Mouse (Mus musculus) gonadal fat pad, adult 2 months (tissue): ENCODE results near the gene Fam89b. TPM values are rescaled to one million over a fixed set of nuclear protein-coding genes. Genes with fewer than 3 reads are reported as not detected.
"Not testable (repeated sequence)": the region's sequence is repeated elsewhere in the genome, so short reads cannot be mapped to it uniquely, and the experiment has no call there.

ENCODE experiments used
- DNase-seq: peaks from one replicate; pipeline ENCODE4 v3.0.0-alpha.2; 2012; ENCODE audit warnings: low read depth
- polyA plus RNA-seq: library from polyadenylated mRNA; depleted of rRNA; stranded (reverse); fragments of >200 nt; gene quantifications from 2 replicates; pipeline ENCODE4 v1.2.3, GENCODE M21; 2012

Fam89b gene
- polyA plus RNA-seq, 1 experiment, result 194 TPM

- no peak for DNase-seq
Observed at GRCm38 (mm10) chr19:5711218-5711617, 18.2 kb downstream of the Fam89b start.

DNA sequence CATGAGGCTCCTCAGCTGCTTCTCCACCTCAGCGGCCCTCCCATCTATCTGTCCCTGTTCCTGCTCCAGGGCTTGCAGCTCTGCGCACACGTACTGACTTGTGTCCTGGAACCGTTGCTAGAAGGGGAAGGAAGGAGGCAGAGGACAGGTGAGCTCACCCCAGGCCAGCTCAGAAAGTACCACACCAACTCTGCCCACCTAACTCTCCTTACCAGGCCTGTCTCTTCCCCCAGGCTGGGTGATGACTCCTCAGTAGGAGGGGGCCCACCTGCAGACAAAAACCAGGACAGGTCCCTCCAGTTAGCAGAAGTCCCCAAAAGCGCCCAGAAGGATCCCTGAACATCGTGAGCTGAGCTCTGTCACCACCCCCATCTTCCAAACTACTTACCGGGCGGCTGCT lies 18.9 kb downstream of the Fam89b start:
- no peak for DNase-seq

DNA sequence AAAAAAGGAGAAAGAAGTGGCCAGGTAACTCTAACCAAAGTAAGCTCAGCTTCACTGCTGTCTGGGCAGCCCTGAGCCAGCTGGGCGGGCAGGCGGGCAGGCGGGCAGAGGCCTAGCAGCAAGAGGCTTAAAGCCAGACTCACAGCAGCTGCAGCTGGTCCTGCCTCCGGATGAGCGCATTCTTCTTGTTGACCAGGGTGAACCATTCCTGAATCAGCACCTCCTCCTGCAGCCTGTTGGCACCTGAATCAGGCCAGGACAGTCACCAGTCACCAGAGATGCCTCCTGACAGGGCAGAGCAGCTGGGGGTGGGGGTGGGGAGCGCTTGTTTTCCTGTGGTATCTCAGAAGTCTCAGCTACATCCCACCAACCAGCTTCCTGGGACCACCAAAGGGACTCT lies 19.4 kb downstream of the Fam89b start:
- no peak for DNase-seq

GRCm38 (mm10) chr19:5704801-5705571 lies 24.5 kb downstream of the Fam89b start:
- DNase-seq, result no peak

DNA sequence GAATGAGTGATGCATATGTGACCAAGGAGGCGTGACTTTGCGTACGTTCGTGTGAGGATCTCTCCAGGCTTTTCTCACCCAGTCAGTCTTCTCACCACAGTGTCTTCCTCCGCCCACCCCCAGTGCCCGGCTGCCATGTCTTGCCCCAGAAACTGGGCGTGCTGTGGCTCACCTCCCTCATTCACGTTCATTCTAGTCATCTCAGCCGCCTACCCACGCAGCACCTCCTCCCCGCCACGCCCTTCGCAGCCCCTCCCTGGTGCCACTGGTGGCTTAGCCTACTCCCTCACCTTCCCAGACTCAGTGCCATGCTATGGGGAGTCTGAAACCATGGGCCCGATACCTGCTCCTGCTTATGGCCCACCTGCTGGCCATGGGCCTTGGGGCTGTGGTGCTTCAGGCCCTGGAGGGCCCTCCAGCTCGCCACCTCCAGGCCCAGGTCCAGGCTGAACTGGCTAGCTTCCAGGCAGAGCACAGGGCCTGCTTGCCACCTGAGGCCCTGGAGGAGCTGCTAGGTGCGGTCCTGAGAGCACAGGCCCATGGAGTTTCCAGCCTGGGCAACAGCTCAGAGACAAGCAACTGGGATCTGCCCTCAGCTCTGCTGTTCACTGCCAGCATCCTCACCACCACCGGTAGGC lies 25.2 kb downstream of the Fam89b start, which contains the start of gene Kcnk7:
TSS of gene Kcnk7 (plus strand) at position 205 of the 638 bp plus-strand sequence.
- DNase-seq, result no peak

DNA sequence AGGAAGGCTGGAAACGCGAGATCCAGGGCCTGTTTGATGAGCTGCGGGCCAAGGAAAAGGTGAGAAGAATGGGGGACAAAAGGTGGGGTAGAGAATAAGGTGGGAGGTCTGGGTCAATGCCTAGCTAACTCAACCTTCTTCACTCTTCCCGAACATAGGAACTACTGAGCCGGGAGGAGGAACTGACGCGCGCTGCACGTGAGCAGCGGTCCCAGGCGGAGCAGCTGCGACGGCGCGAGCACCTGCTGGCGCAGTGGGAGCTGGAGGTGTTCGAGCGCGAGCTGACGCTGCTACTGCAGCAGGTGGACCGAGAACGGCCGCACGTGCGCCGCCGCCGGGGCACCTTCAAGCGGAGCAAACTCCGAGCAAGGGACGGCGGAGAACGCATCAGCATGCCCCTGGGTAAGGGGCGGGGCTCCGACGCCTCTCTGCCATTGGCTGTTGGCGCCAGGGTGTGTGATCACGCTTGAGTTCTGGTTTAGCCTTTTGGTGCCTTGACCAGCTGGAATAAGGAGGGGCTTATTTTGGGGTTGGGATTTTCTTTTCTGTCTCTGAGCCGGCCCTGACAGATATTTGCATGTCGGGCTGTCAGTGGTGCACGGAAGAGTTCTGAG lies 33.5 kb downstream of the Fam89b start:
- no peak for DNase-seq

DNA sequence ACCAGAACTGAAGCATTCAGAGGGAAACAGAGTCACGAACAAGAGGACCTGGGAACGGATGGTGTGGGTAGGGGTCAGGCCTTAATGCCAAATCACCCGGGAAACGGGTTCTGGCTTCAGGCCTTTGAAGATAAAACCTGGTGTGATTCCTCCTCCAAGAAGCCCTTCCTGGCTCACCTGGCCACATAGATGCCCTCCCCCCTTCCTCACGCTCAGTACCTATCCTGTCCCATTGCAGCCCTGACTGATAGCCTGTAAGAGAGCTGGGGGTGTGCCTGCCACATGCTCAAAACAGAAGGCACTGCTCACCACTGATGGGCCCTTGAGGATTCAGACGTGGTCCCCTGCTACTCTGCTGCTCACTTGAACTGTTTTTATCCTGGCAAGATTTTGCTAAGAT lies 35.7 kb downstream of the Fam89b start:
- DNase-seq, result no peak

GRCm38 (mm10) chr19:5692913-5693396 lies 36.5 kb downstream of the Fam89b start:
- DNase-seq, result no peak

GRCm38 (mm10) chr19:5692086-5692912 lies 37.2 kb downstream of the Fam89b start:
- DNase-seq, result no peak

DNA sequence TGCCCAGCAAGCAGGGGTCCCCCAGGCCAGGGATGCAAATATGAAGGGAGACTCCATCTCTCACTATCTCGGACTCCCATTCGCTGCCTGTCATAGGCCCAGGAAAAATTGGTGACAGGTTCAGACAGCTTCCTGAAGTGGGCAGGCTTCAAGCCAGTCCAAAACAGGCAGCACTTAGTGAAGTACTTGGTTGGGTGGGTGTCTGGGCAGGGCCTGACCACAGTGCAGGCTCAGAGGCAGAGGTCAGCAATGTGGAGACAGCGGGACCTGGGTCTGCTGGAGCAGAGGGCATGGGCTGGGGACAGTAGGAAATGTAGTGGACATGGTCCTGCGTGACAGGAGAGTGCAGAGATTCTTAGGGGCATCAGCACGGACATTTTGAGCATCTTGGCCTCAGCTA lies 37.9 kb downstream of the Fam89b start:
- DNase-seq, result no peak

GRCm38 (mm10) chr19:5690343-5690735 lies 39.1 kb downstream of the Fam89b start:
- DNase-seq, result no peak

- DNase-seq, result peak; percentile 60
Observed at GRCm38 (mm10) chr19:5689565-5690342, 39.7 kb downstream of the Fam89b start.

DNA sequence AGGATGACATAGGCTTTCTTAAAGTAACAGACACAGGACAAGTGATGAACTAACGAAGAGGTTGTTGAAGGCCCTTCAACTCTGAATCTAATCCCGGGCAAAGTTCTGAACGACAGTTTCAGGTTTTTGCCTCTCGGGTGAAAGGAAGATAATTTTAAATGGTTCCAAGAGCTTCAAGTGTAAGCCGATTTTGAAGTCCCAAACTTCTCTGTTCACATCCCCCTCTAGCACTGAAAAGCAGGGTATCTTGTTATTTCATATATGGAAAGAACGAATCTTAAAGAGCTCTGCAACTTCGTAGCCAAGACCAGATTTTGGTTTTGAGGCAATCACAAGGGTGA lies 40.4 kb downstream of the Fam89b start:
- DNase-seq, result no peak

DNA sequence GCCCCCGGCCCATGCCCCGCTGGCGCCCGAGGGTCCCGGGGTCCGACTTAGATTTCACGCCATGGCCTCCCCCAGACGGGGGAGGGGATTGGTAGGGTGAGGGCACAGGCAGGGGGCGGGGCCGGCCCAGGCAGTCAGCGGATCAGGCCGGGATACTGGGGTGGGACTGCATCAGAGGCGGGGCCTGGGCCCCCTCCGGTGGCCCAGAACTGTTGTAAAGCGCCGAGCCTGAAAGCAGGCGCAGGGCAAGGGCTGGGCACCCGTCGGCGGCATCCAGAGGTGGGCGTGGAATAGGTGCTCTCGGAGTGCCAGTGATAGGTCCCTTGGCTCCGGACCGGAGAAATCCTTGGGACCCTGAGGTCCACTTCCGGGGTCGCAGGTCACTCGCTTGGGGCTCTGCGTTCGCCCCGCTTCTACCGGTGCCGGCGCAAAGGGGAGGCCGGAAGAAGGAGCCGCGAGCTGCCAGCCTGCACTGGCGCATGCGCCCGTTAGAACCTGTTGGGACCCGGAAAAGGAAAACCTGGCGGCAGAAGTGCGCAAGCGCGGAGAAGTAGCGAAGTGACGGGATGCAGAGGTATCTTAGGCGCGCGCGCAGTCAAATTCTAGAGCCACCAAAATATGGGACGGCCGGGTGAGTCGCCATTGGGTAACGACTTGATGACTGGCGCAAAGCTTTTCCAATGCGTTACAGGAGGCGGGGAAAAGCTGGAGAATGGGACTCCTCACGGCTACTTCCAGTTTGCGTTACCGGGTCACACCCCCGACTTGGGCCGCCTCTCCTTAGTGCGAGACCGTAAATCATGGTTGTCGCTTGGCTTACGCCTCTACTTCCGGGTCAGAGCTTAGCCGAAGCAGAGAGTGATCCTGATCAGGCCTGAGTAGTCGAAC lies 41.0 kb downstream of the Fam89b start, which contains the start of the genes Map3k11 and Pcnx3:
TSS of gene Map3k11 (plus strand) at position 543 of the 888 bp plus-strand sequence.
TSS of gene Pcnx3 (minus strand) at position 709 of the 888 bp plus-strand sequence.
- peak; percentile 96 for DNase-seq

GRCm38 (mm10) chr19:5687738-5688137 lies 41.7 kb downstream of the Fam89b start:
- no peak for DNase-seq

- DNase-seq, result not testable (repeated sequence)
Observed at GRCm38 (mm10) chr19:5686954-5687353, 42.5 kb downstream of the Fam89b start.

DNA sequence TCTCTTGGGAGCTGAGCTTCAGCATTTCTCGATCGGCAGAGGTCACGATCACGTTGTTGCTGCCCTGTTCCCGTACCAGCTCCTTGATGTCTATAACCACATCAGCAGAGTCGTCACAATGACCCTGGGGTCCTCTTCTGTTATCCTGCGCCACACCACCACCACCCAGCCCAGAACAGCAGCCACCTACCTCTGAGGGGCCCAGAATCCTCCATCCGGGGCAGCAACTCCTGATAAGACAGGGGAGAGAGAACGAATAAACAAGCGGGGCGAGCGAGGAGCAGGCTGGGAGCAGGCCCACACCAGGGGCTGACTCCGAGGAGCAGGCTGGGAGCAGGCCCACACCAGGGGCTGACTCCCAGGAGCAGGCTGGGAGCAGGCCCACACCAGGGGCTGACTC lies 43.0 kb downstream of the Fam89b start:
- no peak for DNase-seq

GRCm38 (mm10) chr19:5685861-5686260 lies 43.6 kb downstream of the Fam89b start:
- DNase-seq, result no peak

DNA sequence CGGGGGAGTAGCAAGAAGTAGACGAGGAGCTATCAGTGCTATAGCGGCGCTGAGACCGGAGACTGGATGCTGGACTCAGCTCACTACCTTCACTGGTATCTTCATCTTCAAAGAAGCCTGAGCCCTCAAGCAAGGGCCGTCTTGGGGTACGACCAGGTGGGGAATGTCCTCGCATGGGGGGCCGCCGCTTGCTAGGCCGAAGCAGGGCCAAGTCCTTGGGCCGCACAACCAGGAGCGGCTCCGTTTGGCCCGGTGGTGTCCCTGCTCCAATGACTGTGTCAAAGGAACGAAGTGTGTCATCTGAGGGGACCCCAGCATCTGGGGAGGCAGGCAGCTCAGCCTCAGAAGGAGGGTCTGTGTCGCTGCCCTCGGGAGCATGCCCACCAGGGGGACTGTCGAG lies 44.0 kb downstream of the Fam89b start:
- DNase-seq, result no peak

DNA sequence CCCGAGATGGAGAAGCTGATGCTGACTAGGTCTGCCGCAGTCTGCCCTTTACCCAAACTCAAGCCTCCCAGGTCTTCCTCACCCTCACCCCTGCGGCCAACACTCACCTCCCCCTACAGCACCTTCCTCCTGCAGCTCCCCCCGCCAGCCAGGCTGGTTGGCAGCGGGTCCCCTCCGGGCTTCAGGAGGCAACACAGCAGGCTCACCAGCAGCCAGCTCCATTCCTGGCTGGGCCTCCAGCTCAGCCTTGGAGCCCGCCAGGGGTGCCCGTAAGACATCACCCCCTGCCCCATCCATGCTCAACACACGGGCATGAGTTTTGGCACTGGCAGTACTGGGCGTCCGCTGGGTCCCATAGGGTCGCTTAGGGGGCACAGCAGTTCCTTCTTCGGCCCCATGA lies 44.5 kb downstream of the Fam89b start:
- no peak for DNase-seq
